Mouse (Mus musculus) forebrain, embryonic 15.5 days (tissue): ENCODE measurements at regions not wholly inside any gene's neighbourhood (a gene's known extent, or its start where the extent isn't known, plus 50 kb on each side); places are given as distances from the start of the nearest gene placed in this dataset.

Experiments used
- ATAC-seq: fragments of 200-750 bp; cut with Nextera tagmentation; replicated peaks from 2 replicates; pipeline ENCODE4 v1.8.0; 2017; ENCODE audit warnings: mild to moderate bottlenecking, moderate TSS enrichment, moderate library complexity
- H3K27ac ChIP-seq: fragments of 300-500 bp; sonication (generic); replicated peaks from 2 replicates; pipeline ENCODE4 v1.5.1; 2015; ENCODE audit warnings: mild to moderate bottlenecking, inconsistent platforms
- H3K27me3 ChIP-seq: fragments of 300-500 bp; sonication (generic); 2 replicates; pipeline ENCODE4 v1.6.1; 2015; ENCODE audit warnings: inconsistent platforms
- H3K36me3 ChIP-seq: fragments of 300-500 bp; sonication (generic); 2 replicates; pipeline ENCODE4 v1.6.1; 2015; ENCODE audit warnings: mild to moderate bottlenecking, inconsistent platforms
- H3K4me1 ChIP-seq: fragments of 300-500 bp; sonication (generic); 2 replicates; pipeline ENCODE4 v1.6.1; 2015; ENCODE audit warnings: inconsistent platforms
- H3K4me2 ChIP-seq: fragments of 300-500 bp; sonication (generic); replicated peaks from 2 replicates; pipeline ENCODE4 v1.6.1; 2015; ENCODE audit warnings: mild to moderate bottlenecking, inconsistent platforms
- H3K4me3 ChIP-seq: fragments of 300-500 bp; sonication (generic); 2 replicates; pipeline ENCODE4 v1.5.1; 2015; ENCODE audit warnings: mild to moderate bottlenecking, inconsistent platforms
- H3K9ac ChIP-seq: fragments of 300-500 bp; sonication (generic); replicated peaks from 2 replicates; pipeline ENCODE4 v1.6.1; 2015; ENCODE audit warnings: mild to moderate bottlenecking, inconsistent platforms
- H3K9me3 ChIP-seq: fragments of 300-500 bp; sonication (generic); 2 replicates; pipeline ENCODE4 v1.6.1; 2016; ENCODE audit warnings: inconsistent platforms
- WGBS: fragments of 180-500 bp; shearing (Covaris S2); methylation state at CpG from one replicate; pipeline ENCODE4 v1.1.7; 2015; ENCODE audit warnings: mixed read lengths; 5-methylcytosine and 5-hydroxymethylcytosine counted together

DNA sequence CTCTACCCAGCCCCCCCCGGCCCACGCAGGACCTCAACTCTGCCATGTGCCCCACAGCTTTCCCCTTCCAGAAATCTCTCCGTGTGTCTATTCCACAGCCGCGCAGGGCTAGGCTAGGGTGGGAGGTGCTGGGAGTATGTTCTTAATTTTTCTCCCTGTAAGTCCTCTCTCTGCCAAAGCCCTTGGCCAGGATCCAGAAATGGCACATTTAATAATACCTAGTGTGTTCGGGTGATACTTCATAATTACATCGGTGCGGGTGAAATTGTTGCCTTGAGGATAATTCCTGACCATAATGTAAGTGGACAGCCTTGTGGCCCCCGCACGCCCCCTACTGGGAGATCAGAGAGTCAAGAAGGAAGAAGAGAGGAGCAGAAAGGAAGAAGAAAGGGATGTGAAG lies 1093.5 kb downstream of the Mrps31 start:
- H3K27ac ChIP-seq, result no peak overlapping the region
- 39% methylated on average over 10 of the region's 10 CpGs for WGBS

GRCm38 (mm10) chr8:23505216-23505615 lies 1094.1 kb downstream of the Mrps31 start:
- ATAC-seq, result no peak

More for the DNA sequence above, 1093.5 kb downstream of the Mrps31 start:
- Histone ChIP-seq H3K4me3 (no peak overlapping the region), H3K36me3 (no peaks in the 10 kb centered on the region), H3K9ac (no peak overlapping the region), H3K4me2 (no peak overlapping the region), H3K9me3 (no peaks in the 10 kb centered on the region), H3K27me3 (no peaks in the 10 kb centered on the region), H3K4me1 (peaks cover 10% of the 10 kb centered on the region)
- no peak; the same call in 1 of the 2 replicates for ATAC-seq

DNA sequence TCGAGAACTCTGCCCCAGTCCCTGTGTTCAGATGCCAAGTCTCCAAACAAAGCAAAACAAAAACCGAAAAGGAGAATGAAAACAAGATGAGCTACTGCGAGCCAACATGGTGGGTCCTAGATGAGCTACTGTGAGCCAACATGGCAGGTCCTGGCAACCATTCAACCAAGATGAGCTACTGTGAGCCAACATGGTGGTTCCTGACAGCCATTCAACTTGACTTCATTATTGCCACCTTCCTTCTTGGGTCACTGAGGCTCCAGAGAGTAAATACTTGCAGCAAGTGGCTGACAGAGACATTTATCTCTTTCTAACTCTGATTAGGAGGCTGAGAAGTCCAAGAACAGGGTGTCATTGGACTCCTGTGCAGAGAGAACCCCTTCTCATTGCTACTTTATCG lies 1094.8 kb downstream of the Mrps31 start:
- Histone ChIP-seq H3K4me3 (no peak overlapping the region), H3K27ac (no peak overlapping the region), H3K4me1 (peaks cover 10% of the 10 kb centered on the region), H3K27me3 (no peaks in the 10 kb centered on the region), H3K9ac (no peak overlapping the region), H3K36me3 (no peaks in the 10 kb centered on the region), H3K9me3 (no peaks in the 10 kb centered on the region), H3K4me2 (no peak overlapping the region)
- 84% methylated on average over 4 of the region's 4 CpGs for WGBS
- no peak for ATAC-seq

More at GRCm38 (mm10) chr8:23505216-23505615, 1094.1 kb downstream of the Mrps31 start:
- H3K4me3 ChIP-seq, result no peak overlapping the region
- H3K4me1 ChIP-seq, result peaks cover 10% of the 10 kb centered on the region
- H3K27ac ChIP-seq, result no peak overlapping the region
- H3K36me3 ChIP-seq, result no peaks in the 10 kb centered on the region
- no peak overlapping the region for H3K9ac ChIP-seq
- no peak overlapping the region for H3K4me2 ChIP-seq
- WGBS, result 68% methylated on average over 9 of the region's 9 CpGs
- H3K27me3 ChIP-seq, result no peaks in the 10 kb centered on the region
- H3K9me3 ChIP-seq, result no peaks in the 10 kb centered on the region

GRCm38 (mm10) chr8:23507661-23508060 lies 1096.5 kb downstream of the Mrps31 start:
- Histone ChIP-seq H3K9me3 (no peaks in the 10 kb centered on the region), H3K27me3 (no peaks in the 10 kb centered on the region), H3K4me2 (no peak overlapping the region), H3K4me3 (no peak overlapping the region), H3K27ac (no peak overlapping the region), H3K4me1 (peaks cover 10% of the 10 kb centered on the region), H3K9ac (no peak overlapping the region), H3K36me3 (no peaks in the 10 kb centered on the region)
- 61% methylated on average over 4 of the region's 4 CpGs for WGBS
- ATAC-seq, result no peak

- 76% methylated on average over 5 of the region's 5 CpGs for WGBS
- H3K4me2 ChIP-seq, result no peak overlapping the region
- no peaks in the 10 kb centered on the region for H3K9me3 ChIP-seq
- H3K4me1 ChIP-seq, result peaks cover 2% of the 10 kb centered on the region; the same call in 1 of the 2 replicates
- no peak overlapping the region for H3K27ac ChIP-seq
- H3K36me3 ChIP-seq, result no peaks in the 10 kb centered on the region
- no peaks in the 10 kb centered on the region for H3K27me3 ChIP-seq
- no peak for ATAC-seq
- H3K4me3 ChIP-seq, result no peak overlapping the region
- H3K9ac ChIP-seq, result no peak overlapping the region
Measured at GRCm38 (mm10) chr8:23510076-23510475, 1098.9 kb downstream of the Mrps31 start.

DNA sequence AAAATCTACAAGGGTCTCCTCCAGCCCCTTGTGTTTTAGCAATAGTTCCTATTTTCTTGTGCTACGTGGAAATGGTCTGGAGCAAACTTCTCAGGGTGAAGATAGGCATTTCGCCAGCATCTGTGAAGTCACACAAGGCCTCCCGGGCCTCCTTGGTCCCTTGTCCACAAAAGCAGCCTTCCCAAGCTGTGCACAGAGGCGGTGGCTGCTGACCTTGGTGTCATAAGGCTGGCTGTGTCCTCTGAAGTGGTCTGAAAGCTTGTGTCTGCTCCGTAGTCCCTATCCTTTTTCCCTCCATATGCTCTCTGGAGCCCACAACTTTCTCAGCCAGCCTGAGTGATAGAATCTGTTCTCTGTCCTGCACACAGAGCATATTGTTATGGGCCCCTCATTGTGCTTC lies 1099.4 kb downstream of the Mrps31 start:
- Histone ChIP-seq H3K4me1 (peaks cover under 1% of the 10 kb centered on the region; the same call in 1 of the 2 replicates), H3K36me3 (no peaks in the 10 kb centered on the region), H3K27ac (no peak overlapping the region), H3K27me3 (no peaks in the 10 kb centered on the region), H3K4me3 (no peak overlapping the region), H3K4me2 (no peak overlapping the region), H3K9me3 (no peaks in the 10 kb centered on the region), H3K9ac (no peak overlapping the region)
- 79% methylated on average over 5 of the region's 5 CpGs for WGBS
- no peak for ATAC-seq

GRCm38 (mm10) chr8:23511264-23511663 lies 1100.1 kb downstream of the Mrps31 start:
- Histone ChIP-seq H3K27ac (no peak overlapping the region), H3K36me3 (no peaks in the 10 kb centered on the region), H3K9me3 (no peaks in the 10 kb centered on the region), H3K9ac (no peak overlapping the region), H3K4me3 (no peak overlapping the region), H3K27me3 (no peaks in the 10 kb centered on the region), H3K4me2 (no peak overlapping the region), H3K4me1 (no peaks in the 10 kb centered on the region)
- ATAC-seq, result no peak
- WGBS, result 83% methylated on average over 1 of the region's 1 CpGs

DNA sequence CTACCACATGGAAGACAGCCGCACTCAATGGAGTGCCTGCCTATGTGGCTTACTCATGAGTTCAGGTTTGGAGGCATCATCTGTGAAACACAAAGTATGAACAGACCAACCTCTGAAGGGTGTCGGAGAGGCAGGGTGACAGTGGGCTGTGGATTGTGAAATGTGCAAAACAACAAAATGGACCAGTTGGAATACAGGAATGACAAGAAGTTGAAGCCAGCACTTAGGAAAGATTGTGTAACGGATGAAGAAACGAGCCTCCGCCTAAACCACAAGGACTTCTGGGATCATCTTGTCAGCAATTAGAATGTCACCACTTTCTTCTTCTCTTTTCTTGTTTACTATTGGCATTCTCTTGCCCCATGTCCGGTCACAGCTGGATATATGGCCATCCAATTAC lies 1100.6 kb downstream of the Mrps31 start:
- H3K27me3 ChIP-seq, result no peaks in the 10 kb centered on the region
- no peaks in the 10 kb centered on the region for H3K4me1 ChIP-seq
- no peak overlapping the region for H3K4me3 ChIP-seq
- WGBS, result 95% methylated on average over 6 of the region's 6 CpGs
- H3K36me3 ChIP-seq, result no peaks in the 10 kb centered on the region
- H3K27ac ChIP-seq, result no peak overlapping the region
- ATAC-seq, result no peak
- no peak overlapping the region for H3K9ac ChIP-seq
- no peak overlapping the region for H3K4me2 ChIP-seq
- H3K9me3 ChIP-seq, result no peaks in the 10 kb centered on the region

DNA sequence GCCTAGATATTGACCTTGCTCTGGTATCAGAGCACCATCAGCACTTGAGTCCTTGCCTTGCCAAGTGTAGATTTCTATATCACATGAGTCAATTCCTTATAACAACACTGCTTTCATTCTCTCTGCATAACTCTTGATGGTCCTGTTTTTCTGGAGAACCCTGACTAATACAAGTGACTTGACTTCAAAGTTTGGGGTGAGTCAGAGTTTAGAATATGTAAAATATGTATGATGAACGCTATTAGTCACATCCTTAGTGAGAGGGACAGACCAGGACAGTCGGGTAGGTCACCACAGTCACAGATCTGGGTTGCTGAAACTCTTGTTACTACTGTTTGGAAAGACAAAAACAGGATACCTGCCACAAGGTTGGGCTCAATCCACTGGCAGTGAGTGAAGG lies 1105.3 kb downstream of the Mrps31 start:
- H3K9me3 ChIP-seq, result no peaks in the 10 kb centered on the region
- no peak overlapping the region for H3K4me3 ChIP-seq
- H3K4me2 ChIP-seq, result no peak overlapping the region
- H3K36me3 ChIP-seq, result no peaks in the 10 kb centered on the region
- H3K27ac ChIP-seq, result no peak overlapping the region
- ATAC-seq, result no peak
- no peaks in the 10 kb centered on the region for H3K27me3 ChIP-seq
- 80% methylated on average over 2 of the region's 2 CpGs for WGBS
- H3K9ac ChIP-seq, result no peak overlapping the region
- no peaks in the 10 kb centered on the region for H3K4me1 ChIP-seq

- no peaks in the 10 kb centered on the region for H3K27me3 ChIP-seq
- no peak overlapping the region for H3K4me2 ChIP-seq
- H3K9ac ChIP-seq, result no peak overlapping the region
- no peaks in the 10 kb centered on the region for H3K36me3 ChIP-seq
- H3K9me3 ChIP-seq, result no peaks in the 10 kb centered on the region
- no peaks in the 10 kb centered on the region for H3K4me1 ChIP-seq
- WGBS, result 55% methylated on average over 10 of the region's 10 CpGs
- peak; percentile 80 for ATAC-seq
- H3K4me3 ChIP-seq, result no peak overlapping the region
- no peak overlapping the region for H3K27ac ChIP-seq
Measured at GRCm38 (mm10) chr8:23531551-23532142, 1120.5 kb downstream of the Mrps31 start.

- H3K9ac ChIP-seq, result no peak overlapping the region
- H3K4me2 ChIP-seq, result no peak overlapping the region
- no peak overlapping the region for H3K27ac ChIP-seq
- ATAC-seq, result no peak
- no peaks in the 10 kb centered on the region for H3K9me3 ChIP-seq
- H3K4me3 ChIP-seq, result no peak overlapping the region
- 68% methylated on average over 7 of the region's 7 CpGs for WGBS
- H3K4me1 ChIP-seq, result no peaks in the 10 kb centered on the region
- H3K27me3 ChIP-seq, result no peaks in the 10 kb centered on the region
- H3K36me3 ChIP-seq, result no peaks in the 10 kb centered on the region
Measured at GRCm38 (mm10) chr8:23537681-23538359, 1126.7 kb downstream of the Mrps31 start.

GRCm38 (mm10) chr8:23553565-23554473 lies 1142.7 kb downstream of the Mrps31 start:
- no peak overlapping the region for H3K4me3 ChIP-seq
- H3K27me3 ChIP-seq, result no peaks in the 10 kb centered on the region
- no peak overlapping the region for H3K4me2 ChIP-seq
- H3K9ac ChIP-seq, result no peak overlapping the region
- no peaks in the 10 kb centered on the region for H3K36me3 ChIP-seq
- no peak for ATAC-seq
- H3K4me1 ChIP-seq, result 0 out of 2 replicates have a peak, but pooled peaks cover 7% of the 10 kb centered on the region
- no peak overlapping the region for H3K27ac ChIP-seq
- 40% methylated on average over 11 of the region's 12 CpGs for WGBS
- H3K9me3 ChIP-seq, result no peaks in the 10 kb centered on the region
